1 mouse cellular context compared by ENCODE assay signal in genomic region chr4:116976503-116976902, GRCm38 (mm10).
TF ChIP-seq lines count a peak whose summit lies in the region.

No protein-coding gene starts in this region.

TF ChIP-seq in CH12.LX, 34 proteins besides CTCF, POLR2A, EP300 and RAD21:
- TF ChIP-seq KAT2A (IDR thresholded peaks at IDR 0.05; ENCODE audit: insufficient replicate concordance, low read length) (no peak), MAX (IDR thresholded peaks at IDR 0.05; ENCODE audit: low read length) (no peak), CHD1 (IDR thresholded peaks at IDR 0.05; ENCODE audit: low read depth, low read length) (no peak), NELFE (IDR thresholded peaks at IDR 0.05; ENCODE audit: low read depth, low read length) (no peak), SMC3 (IDR thresholded peaks at IDR 0.05; ENCODE audit: low read depth, low read length) (peak; percentile 25)
TF ChIP-seq in CH12.LX: peak in this region for 1.
